Mouse (Mus musculus): ENCODE results near the gene Slc7a4.

The Slc7a4 gene

GRCm38 (mm10) chr16:17524156-17524555 lies 58.9 kb downstream of the Slc7a4 start:
- no peak for DNase-seq (ENCODE audit: low read depth, low spot score)
